Mouse (Mus musculus): ENCODE measurements at regions not wholly inside any gene's neighbourhood (a gene's known extent, or its start where the extent isn't known, plus 50 kb on each side); places are given as distances from the start of the nearest gene placed in this dataset.

- TF ChIP-seq POLR2A (IDR thresholded peaks at IDR 0.05; ENCODE audit: low read depth, low read length) (no peak), CTCF (IDR thresholded peaks at IDR 0.05; ENCODE audit: extremely low read depth, insufficient read length, insufficient replicate concordance, low read depth, low read length) (no peak)
These were observed 181.1 kb downstream of the Rnd3 start for GRCm38 (mm10) chr2:50967826-50968225.

Measured in small intestine, adult 2 months (tissue).